Mouse (Mus musculus): ENCODE measurements around the gene Actrt1.

The Actrt1 gene

GRCm38 (mm10) chrX:46328707-46329106 lies at the start of gene Actrt1:
Gene Actrt1 (plus strand): TSS chrX:46329007.
- no peak for DNase-seq

GRCm38 (mm10) chrX:46331463-46332115 lies 2.8 kb downstream of the Actrt1 start:
- no peak for DNase-seq

Measured in lung, postnatal 10 days (tissue).